Comparison of ENCODE assay signal across 8 mouse cellular contexts in the genomic region with DNA sequence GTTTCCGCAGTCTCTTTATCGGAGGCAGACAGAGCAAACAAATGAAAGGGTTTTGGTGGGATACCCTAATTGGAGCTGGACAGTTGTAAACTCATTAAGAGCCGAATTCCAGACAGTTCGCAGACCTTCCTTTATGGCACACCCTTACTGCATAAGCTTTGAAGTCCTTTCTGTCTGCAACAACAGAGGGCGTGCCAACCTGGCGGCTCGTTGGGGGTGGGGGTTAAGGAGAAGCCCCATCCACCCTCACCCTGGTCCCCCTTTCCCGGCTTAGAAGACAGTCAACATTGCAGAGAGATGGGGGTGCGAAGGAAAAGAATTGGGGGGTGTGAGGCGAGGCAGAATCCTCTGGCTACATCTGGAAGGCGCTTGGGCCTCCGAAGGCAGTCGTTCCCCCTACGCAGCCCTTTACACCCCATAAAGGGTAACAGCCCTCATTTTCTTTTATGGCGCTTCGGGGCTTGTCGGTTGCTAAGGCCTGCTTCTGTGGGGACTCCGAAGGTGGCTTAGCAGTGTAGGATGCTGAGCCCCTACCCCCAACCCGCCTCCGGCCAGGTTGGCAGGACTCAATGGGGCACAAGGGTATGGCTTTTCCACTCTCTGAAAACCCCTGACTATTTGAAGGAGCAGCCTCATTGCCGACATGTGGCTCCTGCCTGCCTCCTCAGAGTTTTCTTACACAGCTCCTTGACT. TPM values are rescaled to one million over a fixed set of nuclear protein-coding genes. Genes with fewer than 3 reads are reported as not detected.
DNase-seq lines count a peak whose midpoint lies in the region; ATAC-seq and TF ChIP-seq lines count a peak whose summit lies in the region.

No protein-coding gene starts in this region.

- no peaks in the 10 kb centered on the region for H3K9me3 ChIP-seq in heart, embryonic 10.5 days
- H3K9me3 ChIP-seq in liver, embryonic 14.5 days (ENCODE audit: control insufficient read depth, low read length), result no peaks in the 10 kb centered on the region

- no peak for TF ChIP-seq CTCF in liver, embryonic 14.5 days (IDR thresholded peaks at IDR 0.05; ENCODE audit: low read depth)

- H3K36me3 ChIP-seq in heart, embryonic 10.5 days, result no peaks in the 10 kb centered on the region
- no peaks in the 10 kb centered on the region for H3K36me3 ChIP-seq in liver, embryonic 14.5 days (replicated peaks; ENCODE audit: control insufficient read depth, insufficient read depth, low read depth)

- no peak for DNase-seq in heart, embryonic 10.5 days (ENCODE audit: low spot score)
- DNase-seq in heart, postnatal 25 days (ENCODE audit: low spot score), result no peak
- peak; percentile 16 for DNase-seq in ES-CJ7 (ENCODE audit: low read depth, low spot score)
- DNase-seq in forelimb bud, embryonic 11.5 days (ENCODE audit: low read depth, low spot score), result peak; percentile 90
- DNase-seq in liver, embryonic 14.5 days (ENCODE audit: low read depth in 3 of 3, low spot score in 3 of 3), result no peak
- DNase-seq in cerebellum, adult 8-10 months, result no peak

- H3K4me2 ChIP-seq in liver, embryonic 14.5 days (ENCODE audit: low read depth), result peak overlapping the region; percentile 69

- ATAC-seq in liver, embryonic 14.5 days (ENCODE audit: insufficient read depth), result no peak
- ATAC-seq in inflammation-experienced regulatory T-cells, adult 6 months, result no peak
- ATAC-seq in frontal cortex, adult (ENCODE audit: low TSS enrichment), result no peak

- peaks cover 100% of the 10 kb centered on the region for H3K27me3 ChIP-seq in heart, embryonic 10.5 days (ENCODE audit: insufficient read depth, poor library complexity, severe bottlenecking)
- H3K27me3 ChIP-seq in liver, embryonic 14.5 days (ENCODE audit: control insufficient read depth, insufficient read depth, low read length), result peaks cover 100% of the 10 kb centered on the region

- H3K27ac ChIP-seq in heart, embryonic 10.5 days, result no peak overlapping the region
- H3K27ac ChIP-seq in liver, embryonic 14.5 days, result no peak overlapping the region

- H3K9ac ChIP-seq in liver, embryonic 14.5 days (replicated peaks), result no peak overlapping the region

- H3K4me1 ChIP-seq in heart, embryonic 10.5 days, result peaks cover 23% of the 10 kb centered on the region
- H3K4me1 ChIP-seq in liver, embryonic 14.5 days (replicated peaks; ENCODE audit: control insufficient read depth in 2 of 2, insufficient read depth in 2 of 2, low read length in 1 of 2), result no peaks in the 10 kb centered on the region

- no peak for TF ChIP-seq EP300 in liver, embryonic 14.5 days (IDR thresholded peaks at IDR 0.05; ENCODE audit: low read depth)

- H3K4me3 ChIP-seq in heart, embryonic 10.5 days, result peak overlapping the region; percentile 57
- peak overlapping the region in 1 of 2 experiments; percentile 49; a peak in 2 of 4 replicates for H3K4me3 ChIP-seq in liver, embryonic 14.5 days (ENCODE audit: insufficient read depth in 1 of 2, low read depth in 2 of 2, low read length in 2 of 2)

- intact Hi-C loops in heart, postnatal 25 days (cut with DNase I), result loop anchor here (1.0 to 10.0 kb wide), 3 partner anchors 351 to 837 kb away; no protein-coding TSS in a partner anchor

- WGBS in heart, embryonic 10.5 days, result 5% methylated on average over 21 of the region's 21 CpGs
- 11% methylated on average over 21 of the region's 21 CpGs for WGBS in liver, embryonic 14.5 days (ENCODE audit: insufficient replicate concordance)

RNA-seq across cellular contexts. Expression of gene Hoxa7, which starts 0.5 kb away (rescaled TPM):
- 0.11 and 2.5 TPM in 2 replicates for polyA plus RNA-seq in heart, embryonic 10.5 days (2016; fragmentation: Nextera tagmentation; extraction: Ambion mirVana)
- under 1 TPM; 0.31 to 0.44 TPM for total RNA-seq in heart, postnatal 25 days (2021)
- polyA plus RNA-seq in liver, embryonic 14.5 days (2012; rRNA removed), result 0.18 and 0.26 TPM in 2 replicates
- 0.18 and 0.23 TPM in 2 replicates for polyA plus RNA-seq in liver, embryonic 14.5 days (2014; fragmentation: Nextera tagmentation; extraction: Ambion mirVana)
- not detected for polyA plus RNA-seq in inflammation-experienced regulatory T-cells, adult 6 months (2017; shearing (Covaris generic))

RNA-seq across cellular contexts. Expression of gene Hoxa9, which starts 8.8 kb away (rescaled TPM):
- polyA plus RNA-seq in heart, embryonic 10.5 days (2016; fragmentation: Nextera tagmentation; extraction: Ambion mirVana), result 0.37 and 5.6 TPM in 2 replicates
- total RNA-seq in heart, postnatal 25 days (2021), result not detected
- 0.58 and 0.76 TPM in 2 replicates for polyA plus RNA-seq in liver, embryonic 14.5 days (2012; rRNA removed)
- polyA plus RNA-seq in liver, embryonic 14.5 days (2014; fragmentation: Nextera tagmentation; extraction: Ambion mirVana), result 0.28 and 0.43 TPM in 2 replicates
- polyA plus RNA-seq in inflammation-experienced regulatory T-cells, adult 6 months (2017; shearing (Covaris generic)), result under 1 TPM in 2 of 3 experiments, not detected in 1; 0.13 to 0.32 TPM

RNA-seq across cellular contexts. Expression of gene Gm28308, which starts 9.0 kb away (rescaled TPM):
- not detected in 2 replicates for polyA plus RNA-seq in heart, embryonic 10.5 days (2016; fragmentation: Nextera tagmentation; extraction: Ambion mirVana)
- total RNA-seq in heart, postnatal 25 days (2021), result not detected
- polyA plus RNA-seq in liver, embryonic 14.5 days (2012; rRNA removed), result not detected in 2 replicates
- not detected in 2 replicates for polyA plus RNA-seq in liver, embryonic 14.5 days (2014; fragmentation: Nextera tagmentation; extraction: Ambion mirVana)
- polyA plus RNA-seq in inflammation-experienced regulatory T-cells, adult 6 months (2017; shearing (Covaris generic)), result not detected

RNA-seq across cellular contexts. Expression of gene Hoxa3, which starts 9.0 kb away (rescaled TPM):
- 0.57 and 3.7 TPM in 2 replicates for polyA plus RNA-seq in heart, embryonic 10.5 days (2016; fragmentation: Nextera tagmentation; extraction: Ambion mirVana)
- total RNA-seq in heart, postnatal 25 days (2021), result 1 to 10 TPM in 1 of 2 experiments, under 1 TPM in 1; 0.48 to 1.0 TPM
- 0.37 and 0.43 TPM in 2 replicates for polyA plus RNA-seq in liver, embryonic 14.5 days (2012; rRNA removed)
- 0.13 and 0.38 TPM in 2 replicates for polyA plus RNA-seq in liver, embryonic 14.5 days (2014; fragmentation: Nextera tagmentation; extraction: Ambion mirVana)
- not detected for polyA plus RNA-seq in inflammation-experienced regulatory T-cells, adult 6 months (2017; shearing (Covaris generic))

RNA-seq across cellular contexts. Expression of gene Hoxa6, which starts 13.6 kb away (rescaled TPM):
- 0.30 TPM in 1 of 2 replicates, not detected in the other for polyA plus RNA-seq in heart, embryonic 10.5 days (2016; fragmentation: Nextera tagmentation; extraction: Ambion mirVana)
- total RNA-seq in heart, postnatal 25 days (2021), result not detected
- not detected in 2 replicates for polyA plus RNA-seq in liver, embryonic 14.5 days (2012; rRNA removed)
- not detected in 2 replicates for polyA plus RNA-seq in liver, embryonic 14.5 days (2014; fragmentation: Nextera tagmentation; extraction: Ambion mirVana)
- not detected for polyA plus RNA-seq in inflammation-experienced regulatory T-cells, adult 6 months (2017; shearing (Covaris generic))

Comparison
In these comparisons a context has a peak if more than half of its experiments do, and no peak if none do; other contexts are left out.
1. DNase-seq: peak in ES-CJ7 (single experiment) and forelimb bud, embryonic 11.5 days (single experiment); none in heart, embryonic 10.5 days (single experiment), heart, postnatal 25 days (single experiment), liver, embryonic 14.5 days (0 of 3) and cerebellum, adult 8-10 months (single experiment).